Mouse (Mus musculus) embryonic facial prominence, embryonic 15.5 days (tissue): Measurements from ENCODE around the gene Acat2. TPM values are rescaled to one million over a fixed set of nuclear protein-coding genes. Genes with fewer than 3 reads are reported as not detected.
"Not testable (repeated sequence)": the region's sequence is repeated elsewhere in the genome, so short reads cannot be mapped to it uniquely, and the experiment has no call there.

ENCODE experiments used
- ATAC-seq: fragments of 200-750 bp; cut with Nextera tagmentation; 2 replicates; pipeline ENCODE4 v1.8.0; 2017; ENCODE audit warnings: low read depth, moderate TSS enrichment; ENCODE audit not compliant: insufficient number of reproducible peaks, low FRiP score, low TSS enrichment
- H3K27ac ChIP-seq: fragments of 300-500 bp; sonication (generic); replicated peaks from 2 replicates; pipeline ENCODE4 v1.5.1; 2015; ENCODE audit warnings: mild to moderate bottlenecking, inconsistent platforms
- H3K27me3 ChIP-seq: fragments of 300-500 bp; sonication (generic); 2 replicates; pipeline ENCODE4 v1.6.1; 2015; ENCODE audit warnings: inconsistent platforms
- H3K36me3 ChIP-seq: fragments of 300-500 bp; sonication (generic); 2 replicates; pipeline ENCODE4 v1.6.1; 2015; ENCODE audit warnings: mild to moderate bottlenecking, inconsistent platforms
- H3K4me1 ChIP-seq: fragments of 300-500 bp; sonication (generic); 2 replicates; pipeline ENCODE4 v1.6.1; 2015; ENCODE audit warnings: inconsistent platforms
- H3K4me2 ChIP-seq: fragments of 300-500 bp; sonication (generic); replicated peaks from 2 replicates; pipeline ENCODE4 v1.6.1; 2015; ENCODE audit warnings: mild to moderate bottlenecking, inconsistent platforms
- H3K4me3 ChIP-seq: fragments of 300-500 bp; sonication (generic); replicated peaks from 2 replicates; pipeline ENCODE4 v1.5.1; 2015; ENCODE audit warnings: mild to moderate bottlenecking, inconsistent platforms
- H3K9ac ChIP-seq: fragments of 300-500 bp; sonication (generic); 2 replicates; pipeline ENCODE4 v1.6.1; 2015; ENCODE audit warnings: inconsistent platforms
- H3K9me3 ChIP-seq: fragments of 300-500 bp; sonication (generic); replicated peaks from 2 replicates; pipeline ENCODE4 v1.6.1; 2016; ENCODE audit warnings: inconsistent platforms
- WGBS: fragments of 180-500 bp; shearing (Covaris S2); methylation state at CpG from one replicate; pipeline ENCODE4 v1.1.7; 2015; 5-methylcytosine and 5-hydroxymethylcytosine counted together
- polyA plus RNA-seq: library from polyadenylated mRNA; unstranded; fragments of >200 nt; fragmentation: Nextera tagmentation; extraction: Ambion mirVana; gene quantifications from 2 replicates; pipeline ENCODE4 v1.2.1, GENCODE M21; 2015

Acat2 gene
- polyA plus RNA-seq, 1 experiment from 2014 or later, result 128 TPM

- H3K9me3 ChIP-seq, H3K9ac ChIP-seq, ATAC-seq, H3K4me3 ChIP-seq, H3K27me3 ChIP-seq, H3K27ac ChIP-seq, H3K4me2 ChIP-seq, H3K4me1 ChIP-seq: not testable (repeated sequence)
- WGBS, result 48% methylated on average over 2 of the region's 2 CpGs
- peaks cover 21% of the 10 kb centered on the region; the same call in 1 of the 2 replicates for H3K36me3 ChIP-seq
Observed at GRCm38 (mm10) chr17:12959377-12959776, 1.2 kb downstream of the Acat2 start.

GRCm38 (mm10) chr17:12956664-12957063, 3.9 kb downstream of the Acat2 start:
- H3K4me3 ChIP-seq, result no peak overlapping the region
- no peaks in the 10 kb centered on the region for H3K9me3 ChIP-seq
- H3K9ac ChIP-seq, result no peak overlapping the region
- no peak overlapping the region for H3K4me2 ChIP-seq
- no peaks in the 10 kb centered on the region for H3K27me3 ChIP-seq
- H3K4me1 ChIP-seq, result peaks cover 6% of the 10 kb centered on the region; the same call in 1 of the 2 replicates
- ATAC-seq, result no peak
- WGBS, result 95% methylated on average over 8 of the region's 8 CpGs
- no peak overlapping the region for H3K27ac ChIP-seq
- peaks cover 31% of the 10 kb centered on the region for H3K36me3 ChIP-seq

GRCm38 (mm10) chr17:12949669-12950068, 10.9 kb downstream of the Acat2 start:
- H3K4me3 ChIP-seq, result no peak overlapping the region
- no peaks in the 10 kb centered on the region for H3K27me3 ChIP-seq
- ATAC-seq, result no peak
- no peaks in the 10 kb centered on the region for H3K9me3 ChIP-seq
- H3K36me3 ChIP-seq, result peaks cover 56% of the 10 kb centered on the region
- H3K9ac ChIP-seq, result no peak overlapping the region
- WGBS, result 92% methylated on average over 5 of the region's 5 CpGs
- H3K4me1 ChIP-seq, result no peaks in the 10 kb centered on the region
- H3K4me2 ChIP-seq, result no peak overlapping the region
- H3K27ac ChIP-seq, result no peak overlapping the region

- Histone ChIP-seq H3K27ac (no peak overlapping the region), H3K4me2 (no peak overlapping the region), H3K36me3 (peaks cover 37% of the 10 kb centered on the region), H3K4me3 (no peak overlapping the region), H3K9ac (no peak overlapping the region), H3K9me3 (no peaks in the 10 kb centered on the region), H3K27me3 (no peaks in the 10 kb centered on the region), H3K4me1 (peaks cover 11% of the 10 kb centered on the region)
- ATAC-seq, result no peak
- WGBS, result 91% methylated on average over 6 of the region's 6 CpGs
Observed at GRCm38 (mm10) chr17:12942459-12943162, 17.9 kb downstream of the Acat2 start.

GRCm38 (mm10) chr17:12941543-12942260, 18.8 kb downstream of the Acat2 start:
- no peak overlapping the region for H3K4me2 ChIP-seq
- H3K36me3 ChIP-seq, result peaks cover 33% of the 10 kb centered on the region
- no peak overlapping the region for H3K4me3 ChIP-seq
- 68% methylated on average over 8 of the region's 8 CpGs for WGBS
- H3K27ac ChIP-seq, result no peak overlapping the region
- peaks cover 11% of the 10 kb centered on the region for H3K4me1 ChIP-seq
- no peaks in the 10 kb centered on the region for H3K9me3 ChIP-seq
- ATAC-seq, result no peak
- no peaks in the 10 kb centered on the region for H3K27me3 ChIP-seq
- no peak overlapping the region for H3K9ac ChIP-seq

- Histone ChIP-seq H3K9ac (no peak within 1 kb of the TSS), H3K4me2 (peak within 1 kb of the TSS; percentile 59), H3K36me3 (peaks cover 23% of the 10 kb centered on the region), H3K27ac (no peak within 1 kb of the TSS), H3K27me3 (no peaks in the 10 kb centered on the region), H3K4me1 (peaks cover 11% of the 10 kb centered on the region), H3K9me3 (no peaks in the 10 kb centered on the region), H3K4me3 (peak within 1 kb of the TSS; percentile 35)
- WGBS, result 9% methylated on average over 27 of the region's 27 CpGs
- peak; percentile 81; the same call in 1 of the 2 replicates for ATAC-seq
Observed at GRCm38 (mm10) chr17:12940151-12940805, 20.3 kb downstream of the Acat2 start, which contains the start of gene Acat3. Acat3 (minus strand) TSS chr17:12940600.

- ATAC-seq, result 0 out of 2 replicates have a peak, but pooled peaks have one; percentile 35
- 45% methylated on average over 2 of the region's 12 CpGs for WGBS
- H3K4me3 ChIP-seq, result peak overlapping the region; percentile 35
Observed at GRCm38 (mm10) chr17:12939377-12940148, 21.0 kb downstream of the Acat2 start.

GRCm38 (mm10) chr17:12938077-12938476, 22.5 kb downstream of the Acat2 start:
- Histone ChIP-seq H3K4me1 (peaks cover 11% of the 10 kb centered on the region), H3K27ac (no peak overlapping the region), H3K4me2 (no peak overlapping the region), H3K9me3 (no peaks in the 10 kb centered on the region), H3K9ac (no peak overlapping the region), H3K36me3 (peaks cover 6% of the 10 kb centered on the region), H3K4me3 (no peak overlapping the region), H3K27me3 (no peaks in the 10 kb centered on the region)
- WGBS, result 44% methylated on average over 2 of the region's 2 CpGs
- ATAC-seq, result no peak

More at GRCm38 (mm10) chr17:12939377-12940148, 21.0 kb downstream of the Acat2 start:
- not testable (repeated sequence) for H3K27me3 ChIP-seq, H3K27ac ChIP-seq, H3K9me3 ChIP-seq, H3K9ac ChIP-seq
- Histone ChIP-seq H3K36me3 (peaks cover 17% of the 10 kb centered on the region), H3K4me2 (peak overlapping the region; percentile 59), H3K4me1 (peaks cover 11% of the 10 kb centered on the region)

GRCm38 (mm10) chr17:12937412-12937970, 23.1 kb downstream of the Acat2 start:
- H3K27ac ChIP-seq, result no peak overlapping the region
- no peaks in the 10 kb centered on the region for H3K9me3 ChIP-seq
- H3K27me3 ChIP-seq, result no peaks in the 10 kb centered on the region
- 81% methylated on average over 2 of the region's 2 CpGs for WGBS
- H3K36me3 ChIP-seq, result 0 out of 2 replicates have a peak, but pooled peaks cover under 1% of the 10 kb centered on the region
- peaks cover 11% of the 10 kb centered on the region for H3K4me1 ChIP-seq
- ATAC-seq, result no peak
- H3K4me3 ChIP-seq, result no peak overlapping the region
- no peak overlapping the region for H3K9ac ChIP-seq
- H3K4me2 ChIP-seq, result no peak overlapping the region

GRCm38 (mm10) chr17:12935719-12936118, 24.8 kb downstream of the Acat2 start:
- no peaks in the 10 kb centered on the region for H3K9me3 ChIP-seq
- no peak overlapping the region for H3K27ac ChIP-seq
- H3K4me2 ChIP-seq, result no peak overlapping the region
- no peaks in the 10 kb centered on the region for H3K27me3 ChIP-seq
- H3K36me3 ChIP-seq, result no peaks in the 10 kb centered on the region
- peaks cover 7% of the 10 kb centered on the region for H3K4me1 ChIP-seq
- no peak overlapping the region for H3K4me3 ChIP-seq
- 57% methylated on average over 4 of the region's 4 CpGs for WGBS
- ATAC-seq, result no peak
- no peak overlapping the region for H3K9ac ChIP-seq
